Comparison of ENCODE assay signal across 18 mouse cellular contexts in the genomic region with DNA sequence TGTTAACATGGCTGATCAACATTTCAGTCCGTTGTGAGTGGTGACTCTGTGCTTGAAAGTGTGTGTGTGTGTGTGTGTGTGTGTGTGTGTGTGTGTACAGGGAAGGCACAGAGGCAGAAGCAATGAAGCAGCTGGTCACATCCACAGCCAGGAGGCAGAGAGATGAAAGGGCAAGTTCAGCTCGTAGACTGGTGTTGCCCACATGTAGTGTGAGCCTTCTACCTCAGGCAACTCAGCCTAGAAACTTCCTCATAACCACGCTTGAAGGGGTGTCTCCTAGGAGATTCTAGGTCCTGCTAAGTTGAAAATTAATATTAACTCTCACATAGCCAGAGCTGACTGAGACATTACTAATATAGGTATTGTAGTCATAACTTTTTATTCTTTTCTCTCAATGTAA. TPM values are rescaled to one million over a fixed set of nuclear protein-coding genes. Genes with fewer than 3 reads are reported as not detected.
A peak's percentile ranks its signal among the peaks of the same experiment; 100 is the strongest.
DNase-seq lines count a peak whose midpoint lies in the region; ATAC-seq lines count a peak whose summit lies in the region.
"Had no signal": no experiment of that assay in that cellular context is flagged by ENCODE, and none has a peak within 500 bp of the region (broad histone marks: within the 10 kb centered on the region; RNA-seq: fewer than 3 reads in every experiment).

No protein-coding gene starts in this region.

- WGBS in kidney, embryonic 15.5 days: 46% methylated on average over 3 of the region's 3 CpGs
- 52% methylated on average over 3 of the region's 3 CpGs for WGBS in kidney, embryonic 14.5 days

- no peak overlapping the region for H3K4me2 ChIP-seq in kidney, embryonic 15.5 days
- H3K4me2 ChIP-seq in kidney, embryonic 14.5 days (replicated peaks; ENCODE audit: low read depth, low read length): no peak overlapping the region
- H3K4me2 ChIP-seq: embryonic facial prominence, embryonic 13.5 days; forebrain, embryonic 13.5 days; heart, embryonic 12.5 days had no signal

- 0 out of 2 replicates have a peak overlapping the region, but pooled peaks have one; percentile 32 for H3K27ac ChIP-seq in kidney, embryonic 15.5 days
- no peak overlapping the region for H3K27ac ChIP-seq in kidney, embryonic 14.5 days (ENCODE audit: low read depth, low read length)
- H3K27ac ChIP-seq: embryonic facial prominence, embryonic 13.5 days; forebrain, embryonic 13.5 days; heart, adult 2 months had no signal

- H3K9me3 ChIP-seq in kidney, embryonic 15.5 days (replicated peaks): no peaks in the 10 kb centered on the region
- H3K9me3 ChIP-seq in kidney, embryonic 14.5 days (ENCODE audit: control insufficient read depth, low read length): no peaks in the 10 kb centered on the region
- H3K9me3 ChIP-seq: embryonic facial prominence, embryonic 13.5 days; forebrain, embryonic 13.5 days; heart, embryonic 12.5 days had no signal

- no peaks in the 10 kb centered on the region for H3K36me3 ChIP-seq in kidney, embryonic 15.5 days
- H3K36me3 ChIP-seq in kidney, embryonic 14.5 days (ENCODE audit: control insufficient read depth, insufficient read depth, low read length): no peaks in the 10 kb centered on the region
- H3K36me3 ChIP-seq in splenic B cell, adult 2 months (ENCODE audit: control insufficient read depth, insufficient read depth, low read length, poor library complexity, severe bottlenecking): no peaks in the 10 kb centered on the region
- H3K36me3 ChIP-seq: embryonic facial prominence, embryonic 13.5 days; heart, embryonic 12.5 days had no signal

- H3K4me3 ChIP-seq in kidney, embryonic 15.5 days (replicated peaks): no peak overlapping the region
- no peak overlapping the region for H3K4me3 ChIP-seq in kidney, embryonic 14.5 days (ENCODE audit: low read length)
- H3K4me3 ChIP-seq: embryonic facial prominence, embryonic 13.5 days; forebrain, embryonic 13.5 days; heart, adult 2 months; heart, embryonic 12.5 days had no signal

- H3K27me3 ChIP-seq in kidney, embryonic 15.5 days: no peaks in the 10 kb centered on the region
- no peaks in the 10 kb centered on the region for H3K27me3 ChIP-seq in kidney, embryonic 14.5 days (ENCODE audit: control insufficient read depth, insufficient read depth, low read length)
- H3K27me3 ChIP-seq in splenic B cell, adult 2 months (ENCODE audit: control insufficient read depth, insufficient read depth, low read length, poor library complexity, severe bottlenecking): no peaks in the 10 kb centered on the region
- H3K27me3 ChIP-seq: embryonic facial prominence, embryonic 13.5 days; forebrain, embryonic 13.5 days; heart, embryonic 12.5 days had no signal

- H3K9ac ChIP-seq in kidney, embryonic 15.5 days: no peak overlapping the region
- no peak overlapping the region for H3K9ac ChIP-seq in kidney, embryonic 14.5 days (ENCODE audit: low read depth, low read length)
- H3K9ac ChIP-seq: embryonic facial prominence, embryonic 13.5 days; forebrain, embryonic 13.5 days; forebrain, postnatal 0 days; heart, embryonic 12.5 days had no signal

- peak; percentile 36 to 37 for DNase-seq in B cell, adult 2 months
- peak; percentile 22 for DNase-seq in kidney, postnatal 14 days
- peak; percentile 60 for DNase-seq in splenic B cell, adult 2 months (ENCODE audit: low read depth, low spot score)
- no peak for DNase-seq in heart, adult 8-10 months (ENCODE audit: low spot score)
- DNase-seq: adrenal gland, adult 2 months; adrenal gland, postnatal 25 days; cerebellum, adult 18-20 months; cerebellum, adult 9-11 months; cerebellum, postnatal 36 days; forebrain, postnatal 0 days; gastrocnemius, postnatal 14 days; heart, adult 2 months; heart, postnatal 36 days had no signal

- peaks cover 12% of the 10 kb centered on the region for H3K4me1 ChIP-seq in kidney, embryonic 15.5 days
- 0 out of 2 replicates have a peak, but pooled peaks cover 4% of the 10 kb centered on the region for H3K4me1 ChIP-seq in kidney, embryonic 14.5 days (ENCODE audit: control insufficient read depth, insufficient read depth, low read length)

- ATAC-seq in kidney, embryonic 15.5 days (replicated peaks; ENCODE audit: low FRiP score): no peak
- ATAC-seq in kidney, embryonic 14.5 days (ENCODE audit: low FRiP score, low TSS enrichment): no peak
- ATAC-seq: forebrain, embryonic 13.5 days; forebrain, postnatal 0 days had no signal

RNA-seq across cellular contexts. Expression of gene Fyttd1, which starts 3.9 kb away (rescaled TPM):
- polyA plus RNA-seq in kidney, embryonic 15.5 days (2015; fragmentation: Nextera tagmentation; extraction: Ambion mirVana): 98.7 and 113 TPM in 2 replicates
- 119 and 155 TPM in 2 replicates for polyA plus RNA-seq in kidney, embryonic 14.5 days (2014; fragmentation: Nextera tagmentation; extraction: Ambion mirVana)
- 100 to 1,000 TPM in 3 of 4 experiments, 10 to 100 TPM in 1; 94.2 to 123 (median 109) TPM for total RNA-seq in heart, adult 8-10 months (2022)

RNA-seq across cellular contexts. Expression of gene Rubcn, which starts 4.2 kb away (rescaled TPM):
- 17.8 and 21.9 TPM in 2 replicates for polyA plus RNA-seq in kidney, embryonic 15.5 days (2015; fragmentation: Nextera tagmentation; extraction: Ambion mirVana)
- polyA plus RNA-seq in kidney, embryonic 14.5 days (2014; fragmentation: Nextera tagmentation; extraction: Ambion mirVana): 12.1 and 15.2 TPM in 2 replicates
- total RNA-seq in heart, adult 8-10 months (2022): 10 to 100 TPM; 30.7 to 37.0 (median 34.2) TPM

RNA-seq across cellular contexts. Expression of gene Lrch3, which starts 40.5 kb away (rescaled TPM):
- 23.6 and 25.9 TPM in 2 replicates for polyA plus RNA-seq in kidney, embryonic 15.5 days (2015; fragmentation: Nextera tagmentation; extraction: Ambion mirVana)
- polyA plus RNA-seq in kidney, embryonic 14.5 days (2014; fragmentation: Nextera tagmentation; extraction: Ambion mirVana): 19.7 and 32.7 TPM in 2 replicates
- total RNA-seq in heart, adult 8-10 months (2022): 10 to 100 TPM; 21.5 to 26.3 (median 22.7) TPM
